Mouse (Mus musculus): ENCODE results near the gene Rasal2. TPM values are rescaled to one million over a fixed set of nuclear protein-coding genes. Genes with fewer than 3 reads are reported as not detected.

Gene Rasal2
- total RNA-seq, 2 experiments from 2014 or later = 25.4 to 35.8 TPM

DNA sequence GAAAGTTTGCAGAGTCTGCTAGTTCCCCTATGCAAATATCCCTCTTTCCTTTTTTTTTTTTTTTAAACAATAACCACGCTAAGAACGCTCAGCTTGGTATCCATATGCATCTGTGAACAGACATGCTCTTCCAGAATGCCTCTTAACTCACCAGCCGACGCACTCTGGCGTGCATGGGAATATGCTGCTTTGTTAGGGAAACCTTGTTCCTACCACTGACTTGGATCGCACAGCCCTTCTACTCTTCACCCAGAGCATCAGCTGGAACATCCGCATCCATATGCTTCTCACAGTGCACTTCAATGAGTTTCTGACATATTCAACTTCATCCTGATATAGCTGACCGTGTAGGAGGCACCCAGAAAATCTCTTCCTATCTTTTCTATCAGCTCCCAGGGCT is 243.1 kb downstream of the Rasal2 start:
- intact Hi-C loops (cut with DNase I) = no loop called here
- no peak for DNase-seq

DNA sequence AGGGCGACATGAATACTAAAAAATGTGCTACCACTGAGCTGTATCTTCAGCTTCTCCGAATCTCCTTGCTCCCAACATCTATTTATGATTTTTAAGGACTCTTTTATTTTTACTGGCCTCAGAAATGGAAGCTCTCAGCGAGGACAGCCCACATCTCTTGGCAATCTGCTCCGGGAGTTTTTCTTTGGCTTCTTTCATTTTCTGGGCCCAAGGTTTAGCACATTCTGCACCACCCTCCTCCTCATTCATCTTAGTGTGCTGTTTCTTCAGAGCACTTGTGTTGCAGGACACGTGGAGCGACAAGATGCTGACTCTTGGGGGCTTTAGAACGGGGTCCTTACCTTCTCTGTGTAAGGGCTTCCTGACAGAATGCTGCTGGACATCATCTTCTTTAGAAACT is 243.5 kb downstream of the Rasal2 start:
- no peak for DNase-seq
- intact Hi-C loops (cut with DNase I) = no loop called here

DNA sequence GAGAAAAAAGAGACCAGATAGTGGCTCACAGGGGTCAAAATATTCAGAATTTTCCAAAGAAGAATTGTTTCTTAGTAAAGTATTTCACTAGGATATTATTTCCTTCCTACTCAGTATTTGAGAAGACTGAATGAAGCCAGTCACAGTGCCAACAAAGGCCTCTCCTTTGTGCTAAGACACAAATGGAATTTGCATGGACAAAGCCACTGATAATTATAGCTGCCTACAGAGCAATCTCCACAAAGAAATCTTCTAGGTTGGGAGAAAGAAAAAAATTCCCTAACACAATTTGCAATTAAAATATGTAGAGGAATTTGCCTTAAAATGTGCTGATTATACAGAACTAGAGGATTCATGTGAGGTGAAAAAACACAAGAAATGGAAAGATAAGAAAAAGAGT is 258.6 kb downstream of the Rasal2 start:
- intact Hi-C loops (cut with DNase I) = no loop called here
- DNase-seq = no peak

DNA sequence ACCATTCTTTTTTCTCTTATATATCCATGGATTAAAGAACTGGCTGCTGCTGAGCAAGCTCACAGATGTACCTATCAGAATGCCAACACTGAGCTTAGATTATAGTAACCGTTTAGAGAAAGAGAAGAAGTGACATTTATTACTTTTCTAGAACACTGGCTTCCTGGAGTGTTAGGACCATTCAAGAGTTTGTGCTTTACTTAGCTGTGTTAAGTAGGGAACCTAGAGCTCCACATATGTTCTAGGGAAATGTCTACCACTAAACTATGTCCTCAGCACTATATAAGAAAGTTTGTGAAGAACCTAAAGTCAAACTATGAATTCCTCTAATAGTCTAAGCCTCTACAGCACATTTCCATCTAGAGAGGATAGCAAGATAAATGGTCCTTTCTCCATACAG is 262.3 kb downstream of the Rasal2 start:
- intact Hi-C loops (cut with DNase I) = no loop called here
- DNase-seq = no peak

DNA sequence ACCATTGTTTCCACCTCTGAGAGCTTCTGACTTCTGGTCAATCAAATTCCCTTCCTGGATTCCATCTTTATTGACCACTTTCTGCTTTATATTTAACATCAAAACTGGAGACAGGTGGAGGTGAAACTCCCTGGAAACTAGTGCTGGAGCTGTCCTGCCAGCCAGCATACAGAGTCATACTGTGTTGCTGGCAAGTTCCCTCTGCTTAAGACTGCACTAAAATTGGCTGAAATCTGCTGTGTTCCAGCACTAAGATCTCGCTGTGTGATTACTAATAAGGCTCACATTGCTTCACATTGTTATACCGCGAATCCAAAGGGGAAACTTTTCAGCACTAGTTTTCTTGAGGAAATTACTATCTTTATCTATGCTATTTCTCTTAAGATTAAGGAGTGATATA is 267.8 kb downstream of the Rasal2 start:
- intact Hi-C loops (cut with DNase I) = loop anchor here (5.0 kb wide), 1 partner anchor 133 kb away; no protein-coding TSS in a partner anchor
- DNase-seq = no peak

DNA sequence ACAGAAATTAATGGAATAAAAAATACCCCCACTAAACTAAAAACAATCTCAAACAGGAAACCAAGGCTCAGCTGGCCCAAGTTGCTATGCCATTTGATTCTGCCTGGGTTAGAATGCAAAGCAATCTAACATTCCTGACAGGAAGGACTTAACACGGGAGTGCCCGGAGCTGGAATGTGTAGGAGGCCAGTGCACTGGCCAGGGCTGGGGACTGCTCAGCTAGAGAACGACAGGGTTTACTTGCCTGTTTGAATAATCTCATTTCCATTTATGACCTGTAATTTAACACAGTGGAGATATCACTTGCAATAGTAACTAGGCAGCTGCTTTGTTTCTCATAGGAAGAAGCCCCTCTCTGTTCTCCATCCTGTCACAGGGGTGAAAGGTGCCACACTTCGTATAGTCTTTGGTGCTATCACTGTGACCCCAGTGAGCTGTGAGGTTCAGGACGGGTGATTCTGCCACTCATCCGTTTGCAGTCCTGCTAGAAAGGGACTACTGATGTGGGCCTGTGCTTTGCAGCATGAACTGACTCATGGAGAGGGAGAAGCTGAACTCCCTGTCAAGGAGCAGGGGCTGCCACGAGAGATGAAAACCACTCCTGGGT is 269.0 kb downstream of the Rasal2 start:
- no peak for DNase-seq
- intact Hi-C loops (cut with DNase I) = no loop called here

DNA sequence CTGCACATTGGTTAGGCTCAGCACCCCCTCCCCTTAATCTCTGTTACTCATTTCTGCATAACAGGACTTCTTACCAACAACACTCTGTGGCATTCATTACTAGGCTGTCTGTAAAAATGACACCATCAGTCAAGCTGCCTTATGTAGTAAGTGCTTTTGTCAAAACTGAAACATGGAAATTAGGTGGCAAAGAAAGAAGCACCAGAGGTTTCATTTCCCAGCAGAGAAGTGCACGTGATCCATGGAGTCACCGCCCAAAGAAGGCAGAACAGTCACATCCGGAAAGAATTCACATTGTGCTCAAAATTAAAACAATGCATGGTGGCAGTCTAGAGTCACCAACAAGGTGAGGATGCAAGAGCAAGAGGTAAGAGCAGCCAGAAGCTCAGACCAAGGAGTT is 271.4 kb downstream of the Rasal2 start:
- DNase-seq = no peak

DNA sequence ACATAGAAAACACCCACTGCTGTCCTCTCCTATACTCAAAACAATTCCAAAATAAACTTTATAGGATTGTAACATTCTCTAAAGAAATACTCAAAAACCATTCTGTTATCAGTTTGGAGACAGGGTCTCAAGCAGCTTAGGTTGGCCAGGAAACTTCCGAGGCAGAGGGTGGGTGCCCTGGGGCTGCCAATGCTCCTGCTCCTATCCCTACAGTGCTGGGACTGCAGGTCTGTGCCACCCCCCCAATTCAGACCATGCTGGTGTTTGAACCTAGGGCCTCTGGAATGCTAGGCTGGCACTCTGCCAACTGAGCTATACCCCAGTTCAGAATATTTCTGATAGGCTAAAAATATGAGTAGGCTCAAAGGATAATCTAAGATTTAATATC is 274.5 kb downstream of the Rasal2 start:
- DNase-seq = no peak
- intact Hi-C loops (cut with DNase I) = loop anchor here (10.0 kb wide), 1 partner anchor 397 kb away; no protein-coding TSS in a partner anchor

More for the DNA sequence above, 271.4 kb downstream of the Rasal2 start:
- intact Hi-C loops (cut with DNase I) = no loop called here

DNA sequence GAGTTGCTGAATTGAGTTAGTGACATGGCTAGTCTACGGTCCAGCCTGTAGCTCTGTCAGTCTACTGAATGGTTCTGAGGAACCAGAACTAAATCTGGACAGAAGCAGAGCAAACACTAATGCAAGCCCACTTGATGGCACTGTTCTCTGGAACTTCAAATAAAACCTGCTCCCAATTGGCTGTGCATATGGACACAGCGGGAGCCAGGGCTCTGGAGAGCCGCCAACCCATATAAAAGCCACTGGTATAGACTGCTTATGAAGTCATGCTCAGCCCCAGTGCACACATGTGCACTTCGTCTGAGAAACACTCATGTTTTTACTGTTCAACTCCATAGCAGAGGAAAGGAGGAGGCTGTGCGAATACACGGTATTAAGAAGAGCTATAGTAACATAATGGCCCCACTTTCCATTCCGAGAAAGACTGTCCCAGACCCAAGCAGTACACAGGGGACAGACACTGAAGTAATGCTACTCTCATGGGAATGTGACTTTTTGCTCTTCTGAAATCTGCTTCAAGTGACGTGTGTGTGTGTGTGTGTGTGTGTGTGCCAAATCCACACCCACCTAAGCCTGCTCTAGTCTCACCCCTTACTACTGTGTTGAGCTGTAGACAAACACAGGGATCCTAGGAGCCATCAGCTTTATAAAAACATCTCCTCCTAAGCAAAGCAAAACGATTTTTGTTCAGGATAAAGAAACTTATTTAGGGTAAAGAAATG is 275.1 kb downstream of the Rasal2 start:
- intact Hi-C loops (cut with DNase I) = loop anchor here (10.0 kb wide), 1 partner anchor 398 kb away; no protein-coding TSS in a partner anchor
- no peak for DNase-seq

DNA sequence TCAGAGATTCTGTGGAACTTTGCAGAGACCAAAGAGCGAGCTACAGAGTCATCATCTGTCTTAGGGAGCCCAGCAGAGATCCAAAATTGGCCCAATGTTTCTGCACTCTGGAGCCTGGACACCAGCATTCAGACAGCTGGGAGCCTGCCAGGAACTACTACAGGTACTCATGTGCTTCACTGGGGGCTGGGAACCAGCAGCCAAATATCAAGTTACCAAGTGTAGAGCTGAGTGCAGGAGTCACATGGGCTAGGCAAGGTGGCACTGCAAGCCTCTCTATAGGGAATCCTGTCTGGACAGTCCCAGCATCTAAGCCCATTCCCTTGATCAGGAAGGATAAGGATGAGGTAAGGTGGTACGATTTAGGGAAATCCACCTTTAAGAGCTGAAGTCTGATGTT is 284.2 kb downstream of the Rasal2 start:
- intact Hi-C loops (cut with DNase I) = no loop called here
- DNase-seq = peak in 1 of 2 experiments; percentile 20

DNA sequence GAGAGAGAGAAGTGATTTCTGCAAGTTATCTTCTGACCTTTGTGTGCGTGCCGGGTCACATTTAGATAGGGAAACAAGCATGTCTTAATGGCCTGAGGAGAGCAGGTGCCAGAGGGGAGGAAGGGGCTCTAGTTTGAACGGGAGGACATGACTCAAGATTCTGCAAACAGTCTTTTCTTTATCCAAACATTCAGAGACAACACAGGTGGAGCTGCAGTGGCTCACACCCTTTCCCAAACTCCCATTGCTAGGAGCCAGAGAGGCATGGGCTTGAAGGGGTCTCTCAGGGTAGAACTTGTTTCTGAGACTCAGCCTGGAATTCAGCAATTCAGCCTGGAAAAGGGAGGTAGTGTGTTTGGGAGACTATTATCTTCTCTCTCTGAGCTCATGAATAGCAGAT is 288.6 kb downstream of the Rasal2 start:
- intact Hi-C loops (cut with DNase I) = no loop called here
- DNase-seq = no peak

DNA sequence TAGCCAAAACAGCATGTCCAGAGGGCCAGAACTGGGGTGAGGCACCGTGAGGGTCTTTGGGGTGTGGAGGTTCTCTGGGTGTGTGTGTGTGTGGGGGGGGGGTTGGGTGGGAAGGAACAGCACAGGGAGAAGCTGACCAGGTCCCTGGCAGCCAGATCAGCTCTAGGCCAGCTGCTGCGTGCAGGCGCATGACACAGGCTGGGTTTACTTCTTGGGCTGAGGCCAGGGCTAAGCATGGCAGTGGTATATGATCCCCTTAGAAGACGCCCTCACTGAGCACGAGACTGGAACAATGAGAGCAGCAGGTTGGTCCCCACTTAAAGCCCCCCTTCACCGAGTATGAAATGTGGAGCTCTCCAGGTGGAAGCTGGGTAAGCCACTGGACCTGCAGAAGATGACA is 293.2 kb downstream of the Rasal2 start:
- intact Hi-C loops (cut with DNase I) = no loop called here
- no peak for DNase-seq

DNA sequence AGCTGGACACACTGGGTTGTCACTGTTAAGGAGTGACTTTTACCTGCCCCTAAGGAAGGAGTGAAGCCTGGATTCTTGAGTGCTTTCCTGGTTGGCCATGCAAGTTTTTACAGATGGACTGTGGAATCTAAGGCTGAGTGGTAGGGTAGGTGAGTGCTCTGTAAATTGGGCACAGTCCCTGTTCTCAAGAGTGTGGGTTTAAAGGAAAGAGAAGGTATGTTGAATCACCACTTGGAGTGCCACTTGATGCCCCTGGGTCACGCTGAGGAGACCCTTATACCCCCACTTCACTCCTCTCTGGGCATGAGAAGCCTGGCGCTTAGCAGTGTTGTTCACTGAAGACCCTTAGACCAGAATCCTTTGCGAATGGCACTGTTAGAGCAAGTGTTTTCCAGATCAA is 295.0 kb downstream of the Rasal2 start:
- intact Hi-C loops (cut with DNase I) = no loop called here
- DNase-seq = no peak

DNA sequence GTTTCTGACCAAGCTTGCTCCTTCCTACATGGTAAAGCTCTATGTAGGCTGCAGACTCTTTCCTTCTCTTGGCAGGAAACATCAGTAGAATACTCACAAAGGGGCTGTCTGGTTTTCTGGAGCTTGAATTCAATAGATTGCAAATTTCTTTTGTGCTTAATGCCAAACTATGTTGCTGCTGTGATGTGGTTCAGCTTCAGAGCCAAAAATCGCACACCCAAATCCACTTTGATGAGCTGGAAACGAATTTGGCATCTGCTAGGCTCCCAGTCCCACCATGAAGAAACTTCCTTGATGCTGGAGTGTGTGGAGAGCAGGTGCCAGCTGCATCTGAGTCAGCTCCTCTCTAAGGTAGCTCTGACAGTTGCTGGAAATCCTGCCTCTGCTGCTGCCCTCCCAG is 297.9 kb downstream of the Rasal2 start:
- DNase-seq = no peak
- intact Hi-C loops (cut with DNase I) = no loop called here

DNA sequence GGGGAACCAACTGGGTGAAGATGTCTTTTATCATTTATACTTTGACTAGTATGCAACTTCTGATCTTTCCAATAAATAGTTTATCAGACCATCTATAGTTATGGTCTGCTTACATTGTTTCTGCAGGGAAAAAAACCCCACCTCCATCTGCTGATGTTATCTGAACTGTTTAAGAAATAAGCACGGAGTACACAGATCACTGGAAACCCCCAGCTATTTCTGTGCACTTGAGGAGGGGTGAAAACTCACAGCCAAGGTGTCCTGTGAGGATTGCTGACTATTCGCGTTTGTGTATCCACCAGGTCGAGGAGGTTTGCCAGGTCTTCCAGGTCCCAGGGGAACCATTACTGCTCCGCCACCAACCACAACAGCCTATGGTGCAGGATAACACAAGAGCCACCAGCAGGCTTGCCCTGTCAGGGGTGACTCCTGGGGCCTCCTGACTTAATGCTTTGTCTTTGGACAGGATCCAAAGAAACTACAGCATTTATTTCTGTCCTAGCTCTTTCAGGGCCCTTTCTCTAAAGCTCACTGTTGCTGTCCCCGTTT is 302.0 kb downstream of the Rasal2 start:
- no peak for DNase-seq
- intact Hi-C loops (cut with DNase I) = no loop called here

DNA sequence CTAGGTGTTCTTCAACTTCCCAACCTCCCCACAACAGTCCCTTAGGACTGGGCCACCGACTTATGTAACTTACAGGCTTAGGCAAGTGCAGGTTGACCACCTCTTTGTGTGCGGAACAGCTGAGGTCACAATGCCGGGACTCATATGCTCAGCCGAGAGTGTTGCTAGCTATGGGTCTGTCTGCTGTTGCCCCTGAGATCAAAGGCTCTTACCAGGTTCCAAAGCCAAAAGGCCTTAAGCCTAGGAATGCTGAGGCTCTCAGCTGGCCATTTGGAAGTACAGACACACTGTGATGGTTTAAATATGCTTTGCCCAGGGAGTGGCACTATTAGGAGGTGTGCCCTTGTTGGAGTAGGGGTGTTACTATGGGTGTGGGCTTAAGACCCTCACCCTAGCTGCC is 303.8 kb downstream of the Rasal2 start, which contains the start of gene Tex35:
Tex35 (minus strand) TSS at position 101 of the 400 bp plus-strand sequence.
- intact Hi-C loops (cut with DNase I) = no loop called here
- no peak for DNase-seq

DNA sequence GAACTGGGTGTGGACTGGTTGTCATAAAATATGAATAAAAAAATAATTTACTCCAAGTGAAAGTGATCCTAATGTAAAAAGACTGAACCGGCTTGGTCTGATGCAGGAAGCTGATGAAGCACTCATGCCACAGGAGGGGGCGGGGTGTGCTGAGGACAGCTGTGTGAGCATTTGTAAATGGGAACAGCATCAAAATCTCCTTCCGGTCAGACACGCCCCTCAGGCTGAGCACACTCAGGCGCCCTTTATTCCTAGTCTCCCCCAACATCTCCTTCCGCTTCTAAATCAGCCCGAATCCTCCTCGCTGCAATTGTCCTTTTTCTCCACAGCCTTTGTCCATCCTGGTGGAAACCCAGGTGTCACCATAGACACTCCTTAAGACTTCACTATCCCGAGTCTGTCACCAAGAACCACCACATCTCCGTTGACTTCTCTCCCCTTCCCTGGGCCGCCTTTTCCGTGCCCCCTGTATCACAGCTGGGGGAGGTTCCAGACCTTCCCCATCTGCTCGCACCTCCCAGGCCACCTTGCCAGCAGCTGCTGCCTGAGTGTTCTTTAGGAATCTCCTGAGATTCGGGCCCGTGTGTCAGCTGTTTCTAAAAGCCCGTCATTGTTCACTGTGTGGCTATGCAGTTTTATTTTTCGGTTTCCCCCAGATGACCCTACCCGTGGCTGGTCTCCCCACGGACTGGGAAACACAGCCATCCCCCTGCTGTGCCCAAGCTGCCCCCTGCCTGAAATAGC is 311.1 kb downstream of the Rasal2 start:
- intact Hi-C loops (cut with DNase I) = no loop called here
- DNase-seq = peak; percentile 31 to 47

DNA sequence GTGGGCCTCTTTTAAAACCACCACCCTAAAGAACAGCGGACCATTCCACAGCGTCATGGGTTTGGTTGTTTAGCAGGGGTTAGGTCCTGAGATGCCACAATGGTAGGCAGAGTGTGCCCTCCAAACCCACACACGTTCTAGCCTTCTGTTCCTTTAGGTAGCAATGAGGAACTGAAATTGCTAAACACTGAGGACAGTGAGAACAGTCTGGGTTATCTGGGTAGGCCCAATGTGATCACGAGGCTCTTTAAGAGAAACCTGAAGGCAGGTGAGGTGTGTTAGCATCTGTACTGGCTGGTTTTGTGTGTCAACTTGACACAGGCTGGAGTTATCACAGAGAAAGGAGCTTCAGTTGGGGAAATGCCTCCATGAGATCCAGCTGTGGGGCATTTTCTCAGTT is 316.9 kb downstream of the Rasal2 start:
- no peak for DNase-seq
- intact Hi-C loops (cut with DNase I) = no loop called here

DNA sequence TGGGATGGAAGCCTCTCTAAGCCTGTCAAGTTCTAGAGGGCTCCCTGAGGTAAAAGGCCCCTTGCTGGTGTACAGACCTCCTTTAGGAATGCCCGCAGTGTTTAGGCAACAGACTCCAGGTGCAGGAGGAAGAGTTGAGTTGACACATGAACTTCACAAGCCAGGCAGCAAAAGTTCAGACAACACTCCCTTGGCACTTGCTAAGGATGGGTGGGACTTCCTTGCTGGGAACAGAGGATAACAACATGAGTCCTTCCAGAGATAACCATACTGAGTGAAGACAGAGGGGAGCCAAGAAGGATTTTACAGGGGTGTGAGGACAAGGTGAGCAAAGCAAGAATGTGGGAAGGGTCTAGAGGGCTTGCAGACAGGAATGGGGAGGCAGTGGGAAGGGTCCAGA is 319.8 kb downstream of the Rasal2 start:
- intact Hi-C loops (cut with DNase I) = no loop called here
- DNase-seq = no peak

DNA sequence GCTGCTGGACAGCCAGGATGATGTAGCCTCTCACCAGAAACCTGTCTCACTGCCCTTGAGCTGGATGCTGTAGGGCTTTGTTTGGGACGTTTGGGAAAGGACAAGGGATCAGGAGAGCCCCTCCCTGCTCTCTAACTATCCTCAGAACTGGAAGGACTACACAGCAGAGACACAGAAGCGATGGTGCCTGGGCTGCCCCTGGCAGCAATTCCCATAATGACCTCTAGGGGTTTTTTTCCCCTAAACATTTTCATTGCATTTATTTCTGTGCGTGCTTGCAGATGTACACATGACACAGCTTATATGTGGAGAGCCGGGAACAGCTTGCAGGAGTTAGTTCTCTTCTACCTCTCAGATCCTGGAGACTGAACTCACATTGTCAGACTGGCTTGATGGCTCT is 320.3 kb downstream of the Rasal2 start:
- intact Hi-C loops (cut with DNase I) = no loop called here
- DNase-seq = no peak

DNA sequence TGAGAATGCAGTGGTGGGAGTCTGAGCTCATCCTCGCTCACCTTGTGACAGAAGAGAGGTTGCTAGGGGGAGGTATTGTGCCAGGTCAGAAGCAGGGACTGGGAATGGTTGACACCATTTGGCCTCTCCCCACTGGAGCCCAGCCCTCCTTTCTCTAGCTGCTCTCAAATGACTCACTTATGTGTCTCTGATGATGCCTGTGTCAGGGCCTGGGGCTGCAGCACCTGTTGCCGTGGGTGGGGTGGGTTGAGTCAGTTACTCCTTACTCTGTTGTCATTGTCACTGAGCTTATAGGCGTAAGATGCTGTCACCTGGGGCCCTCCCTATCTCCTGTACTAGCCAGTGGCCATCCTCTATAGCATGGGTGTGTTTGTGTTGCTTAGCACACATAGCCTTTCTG is 321.6 kb downstream of the Rasal2 start:
- DNase-seq = no peak
- intact Hi-C loops (cut with DNase I) = no loop called here

All from heart, postnatal 36 days (tissue).